Mouse (Mus musculus) lung, postnatal 0 days (tissue): ENCODE measurements at regions not wholly inside any gene's neighbourhood (a gene's known extent, or its start where the extent isn't known, plus 50 kb on each side); places are given as distances from the start of the nearest gene placed in this dataset.
"Not testable (repeated sequence)": the region's sequence is repeated elsewhere in the genome, so short reads cannot be mapped to it uniquely, and the experiment has no call there.

Source experiments
- CTCF ChIP-seq: IDR thresholded peaks from 2 replicates; pipeline ENCODE4 v1.5.1; 2016; ENCODE audit warnings: antibody characterized with exemption, mild to moderate bottlenecking
- EP300 ChIP-seq: IDR thresholded peaks from 2 replicates; pipeline ENCODE4 v1.6.1; 2016; ENCODE audit warnings: antibody characterized with exemption, mild to moderate bottlenecking, control low read depth

DNA sequence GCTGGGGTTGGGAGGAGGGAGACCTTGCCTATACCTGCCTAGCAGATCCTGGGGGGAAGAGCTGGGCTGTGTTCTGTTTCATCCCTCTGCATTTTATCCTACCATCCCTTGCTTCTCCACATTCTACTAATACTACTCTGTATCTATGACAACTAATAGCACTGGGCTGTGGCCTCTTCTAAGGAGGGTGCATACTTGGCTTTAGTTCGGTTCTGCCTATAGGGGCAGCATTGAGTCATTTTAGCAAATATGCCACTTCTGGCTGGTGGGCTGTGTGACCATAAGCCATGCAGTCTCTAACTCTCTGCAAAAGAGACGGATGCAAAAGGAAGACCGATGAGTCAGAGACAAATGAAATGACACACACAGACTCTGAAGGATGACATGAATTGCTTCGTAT lies 66.2 kb upstream of the Col1a1 start:
- peak; percentile 69 for TF ChIP-seq CTCF
- TF ChIP-seq EP300: not testable (repeated sequence)
